Mouse (Mus musculus) E14TG2a.4 (cell line): ENCODE data around the gene Dgkb.

Source experiments
- CTCF ChIP-seq: conservative IDR thresholded peaks from 2 replicates; pipeline ENCODE4 v1.5.1; 2014; ENCODE audit warnings: low read length
- POU5F1 ChIP-seq: IDR thresholded peaks from 2 replicates; pipeline ENCODE4 v1.6.1; 2014; ENCODE audit warnings: low read length, borderline replicate concordance

DNA sequence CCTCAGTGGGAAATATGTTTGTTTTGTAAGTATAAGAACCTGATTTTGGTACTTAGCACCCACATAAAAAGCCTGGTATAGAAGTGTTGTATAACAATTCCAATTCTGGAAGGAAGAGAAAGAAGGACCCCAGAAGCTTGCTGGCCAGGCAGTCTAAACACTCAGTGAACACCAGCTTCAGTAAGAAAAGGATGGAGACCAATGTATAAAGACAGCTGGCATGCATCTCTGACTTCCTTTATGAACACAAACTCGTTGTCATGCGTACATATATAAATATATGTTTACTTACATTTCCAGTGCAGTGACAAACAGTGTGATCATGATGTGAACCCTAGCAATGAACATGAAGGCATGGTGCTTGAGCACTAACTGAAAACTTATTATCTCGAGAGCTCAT lies 270.7 kb downstream of the Dgkb start:
- TF ChIP-seq CTCF (no peak), POU5F1 (no peak)
